Mouse (Mus musculus) hindbrain, embryonic 16.5 days (tissue): ENCODE data around the gene Phf20. TPM values are rescaled to one million over a fixed set of nuclear protein-coding genes. Genes with fewer than 3 reads are reported as not detected.

ENCODE experiments used
- ATAC-seq: fragments of 200-750 bp; cut with Nextera tagmentation; 2 replicates; pipeline ENCODE4 v1.8.0; 2017; ENCODE audit warnings: moderate TSS enrichment, moderate library complexity
- H3K27ac ChIP-seq: fragments of 300-500 bp; sonication (generic); 2 replicates; pipeline ENCODE4 v1.5.1; 2014; ENCODE audit warnings: low read depth, mild to moderate bottlenecking, control low read depth, low read length, moderate library complexity
- H3K27me3 ChIP-seq: fragments of 300-500 bp; sonication (generic); replicated peaks from 2 replicates; pipeline ENCODE4 v1.6.1; 2014; ENCODE audit warnings: low read length; ENCODE audit not compliant: control insufficient read depth, insufficient read depth
- H3K36me3 ChIP-seq: fragments of 300-500 bp; sonication (generic); 2 replicates; pipeline ENCODE4 v1.6.1; 2014; ENCODE audit warnings: mild to moderate bottlenecking, low read length, moderate library complexity, mixed read lengths; ENCODE audit not compliant: control insufficient read depth, insufficient read depth
- H3K4me1 ChIP-seq: fragments of 300-500 bp; sonication (generic); 2 replicates; pipeline ENCODE4 v1.6.1; 2014; ENCODE audit warnings: low read depth, low read length; ENCODE audit not compliant: control insufficient read depth, insufficient read depth
- H3K4me2 ChIP-seq: fragments of 300-500 bp; sonication (generic); 2 replicates; pipeline ENCODE4 v1.6.1; 2014; ENCODE audit warnings: mild to moderate bottlenecking, low read length, control low read depth, moderate library complexity
- H3K4me3 ChIP-seq: fragments of 300-500 bp; sonication (generic); 2 replicates; pipeline ENCODE4 v1.5.1; 2014; ENCODE audit warnings: mild to moderate bottlenecking, low read length, control low read depth, moderate library complexity
- H3K9ac ChIP-seq: fragments of 300-500 bp; sonication (generic); 2 replicates; pipeline ENCODE4 v1.6.1; 2014; ENCODE audit warnings: low read depth, mild to moderate bottlenecking, control low read depth, low read length, moderate library complexity
- H3K9me3 ChIP-seq: fragments of 300-500 bp; sonication (generic); 2 replicates; pipeline ENCODE4 v1.6.1; 2014; ENCODE audit warnings: mild to moderate bottlenecking, low read length, moderate library complexity; ENCODE audit not compliant: control insufficient read depth
- WGBS: fragments of 180-500 bp; shearing (Covaris S2); extraction: QIAGEN DNeasy Blood & Tissue Kit; methylation state at CpG from one replicate; pipeline ENCODE4 v1.1.7; 2014; 5-methylcytosine and 5-hydroxymethylcytosine counted together
- polyA plus RNA-seq: library from polyadenylated mRNA; unstranded; fragments of >200 nt; fragmentation: Nextera tagmentation; extraction: Ambion mirVana; gene quantifications from 2 replicates; pipeline ENCODE4 v1.2.1, GENCODE M21; 2015

Gene Phf20
- polyA plus RNA-seq, 1 experiment from 2014 or later, result 117 TPM

- WGBS, result 73% methylated on average over 7 of the region's 7 CpGs
- no peak for ATAC-seq
- Histone ChIP-seq H3K27me3 (no peaks in the 10 kb centered on the region), H3K4me1 (no peaks in the 10 kb centered on the region), H3K9ac (no peak overlapping the region), H3K27ac (no peak overlapping the region), H3K36me3 (no peaks in the 10 kb centered on the region), H3K9me3 (no peaks in the 10 kb centered on the region), H3K4me2 (no peak overlapping the region), H3K4me3 (no peak overlapping the region)
These were observed 135.2 kb downstream of the Phf20 start for GRCm38 (mm10) chr2:156331446-156331965.

GRCm38 (mm10) chr2:156340078-156340477 is 143.8 kb downstream of the Phf20 start:
- Histone ChIP-seq H3K4me2 (no peak overlapping the region), H3K9me3 (no peaks in the 10 kb centered on the region), H3K27me3 (no peaks in the 10 kb centered on the region), H3K4me3 (no peak overlapping the region), H3K9ac (no peak overlapping the region), H3K4me1 (no peaks in the 10 kb centered on the region), H3K36me3 (no peaks in the 10 kb centered on the region), H3K27ac (no peak overlapping the region)
- 90% methylated on average over 4 of the region's 4 CpGs for WGBS
- no peak for ATAC-seq

GRCm38 (mm10) chr2:156344775-156345532 is 148.7 kb downstream of the Phf20 start:
- 64% methylated on average over 12 of the region's 12 CpGs for WGBS
- no peak overlapping the region for H3K27ac ChIP-seq
- H3K4me2 ChIP-seq, result no peak overlapping the region
- no peaks in the 10 kb centered on the region for H3K9me3 ChIP-seq
- no peak for ATAC-seq
- H3K4me3 ChIP-seq, result no peak overlapping the region
- no peak overlapping the region for H3K9ac ChIP-seq
- H3K36me3 ChIP-seq, result no peaks in the 10 kb centered on the region
- H3K4me1 ChIP-seq, result no peaks in the 10 kb centered on the region
- H3K27me3 ChIP-seq, result no peaks in the 10 kb centered on the region

- no peak overlapping the region for H3K4me3 ChIP-seq
- no peaks in the 10 kb centered on the region for H3K36me3 ChIP-seq
- no peak overlapping the region for H3K4me2 ChIP-seq
- no peaks in the 10 kb centered on the region for H3K27me3 ChIP-seq
- no peak overlapping the region for H3K27ac ChIP-seq
- no peak for ATAC-seq
- 88% methylated on average over 4 of the region's 4 CpGs for WGBS
- H3K9me3 ChIP-seq, result no peaks in the 10 kb centered on the region
- no peaks in the 10 kb centered on the region; the same call in 1 of the 2 replicates for H3K4me1 ChIP-seq
- no peak overlapping the region for H3K9ac ChIP-seq
These were observed 152.5 kb downstream of the Phf20 start for GRCm38 (mm10) chr2:156348812-156349211.

- Histone ChIP-seq H3K36me3 (no peaks in the 10 kb centered on the region), H3K4me1 (no peaks in the 10 kb centered on the region; the same call in 1 of the 2 replicates), H3K27me3 (no peaks in the 10 kb centered on the region), H3K4me2 (no peak overlapping the region), H3K4me3 (no peak overlapping the region), H3K9me3 (no peaks in the 10 kb centered on the region), H3K27ac (peak overlapping the region; percentile 13; the same call in 1 of the 2 replicates), H3K9ac (no peak overlapping the region)
- 0 out of 2 replicates have a peak, but pooled peaks have one; percentile 27 for ATAC-seq
- 86% methylated on average over 4 of the region's 4 CpGs for WGBS
These were observed 153.1 kb downstream of the Phf20 start for GRCm38 (mm10) chr2:156349286-156349848.

- Histone ChIP-seq H3K4me3 (no peak overlapping the region), H3K27ac (no peak overlapping the region), H3K9ac (no peak overlapping the region), H3K36me3 (no peaks in the 10 kb centered on the region), H3K27me3 (no peaks in the 10 kb centered on the region), H3K4me2 (no peak overlapping the region), H3K9me3 (no peaks in the 10 kb centered on the region), H3K4me1 (no peaks in the 10 kb centered on the region; the same call in 1 of the 2 replicates)
- WGBS, result 83% methylated on average over 7 of the region's 7 CpGs
- ATAC-seq, result no peak
These were observed 155.0 kb downstream of the Phf20 start for GRCm38 (mm10) chr2:156351243-156351642.

- Histone ChIP-seq H3K4me2 (no peak overlapping the region), H3K4me3 (no peak overlapping the region), H3K9me3 (no peaks in the 10 kb centered on the region), H3K36me3 (no peaks in the 10 kb centered on the region), H3K27me3 (no peaks in the 10 kb centered on the region), H3K9ac (no peak overlapping the region), H3K4me1 (no peaks in the 10 kb centered on the region; the same call in 1 of the 2 replicates), H3K27ac (no peak overlapping the region)
- no peak for ATAC-seq
- WGBS, result 84% methylated on average over 8 of the region's 8 CpGs
These were observed 156.3 kb downstream of the Phf20 start for GRCm38 (mm10) chr2:156352413-156353165.

GRCm38 (mm10) chr2:156353265-156353692 is 157.0 kb downstream of the Phf20 start:
- ATAC-seq, result peak; percentile 20; the same call in 1 of the 2 replicates
- no peaks in the 10 kb centered on the region for H3K9me3 ChIP-seq
- H3K27me3 ChIP-seq, result no peaks in the 10 kb centered on the region
- no peaks in the 10 kb centered on the region for H3K36me3 ChIP-seq
- H3K4me1 ChIP-seq, result no peaks in the 10 kb centered on the region; the same call in 1 of the 2 replicates
- no peak overlapping the region for H3K9ac ChIP-seq
- no peak overlapping the region for H3K4me2 ChIP-seq
- no peak overlapping the region for H3K27ac ChIP-seq
- no peak overlapping the region for H3K4me3 ChIP-seq
- WGBS, result 43% methylated on average over 7 of the region's 7 CpGs

- Histone ChIP-seq H3K9ac (no peak overlapping the region), H3K4me3 (no peak overlapping the region), H3K27ac (no peak overlapping the region; the same call in 1 of the 2 replicates), H3K4me2 (no peak overlapping the region), H3K4me1 (no peaks in the 10 kb centered on the region; the same call in 1 of the 2 replicates), H3K27me3 (no peaks in the 10 kb centered on the region), H3K9me3 (no peaks in the 10 kb centered on the region), H3K36me3 (no peaks in the 10 kb centered on the region)
- 28% methylated on average over 7 of the region's 7 CpGs for WGBS
- ATAC-seq, result peak; percentile 80
These were observed 159.8 kb downstream of the Phf20 start for GRCm38 (mm10) chr2:156356031-156356430.
